Comparison of ENCODE assay signal across 1 mouse cellular context in genomic region chr12:101028954-101029731, GRCm38 (mm10).
TF ChIP-seq lines count a peak whose summit lies in the region.

Gene Ccdc88c, minus strand, starts transcription at chr12:101029056.

TF ChIP-seq in MEL, 35 proteins besides CTCF, POLR2A, EP300 and RAD21 (continued from another document):
- TF ChIP-seq MXI1 (IDR thresholded peaks at IDR 0.05; ENCODE audit: low read depth, low read length) (peak; percentile 82; the same call in 1 of the 2 replicates), TAL1 (IDR thresholded peaks at IDR 0.05; ENCODE audit: low read length) (no peak), UBTF (IDR thresholded peaks at IDR 0.05; ENCODE audit: borderline replicate concordance, insufficient read depth, low read depth, low read length) (0 out of 2 replicates have a peak, but pooled peaks have one; percentile 30), MYC (IDR thresholded peaks at IDR 0.05; ENCODE audit: low read depth, low read length) (peak; percentile 74), RCOR1 (IDR thresholded peaks at IDR 0.05; ENCODE audit: low read depth, low read length) (no peak), ETS1 (IDR thresholded peaks at IDR 0.05; ENCODE audit: low read depth, low read length) (peak; percentile 19; the same call in 1 of the 2 replicates), ZC3H11A (IDR thresholded peaks at IDR 0.05; ENCODE audit: low read depth, low read length) (peak; percentile 79)
